Mouse (Mus musculus): ENCODE data around the gene Kif1c. TPM values are rescaled to one million over a fixed set of nuclear protein-coding genes. Genes with fewer than 3 reads are reported as not detected.

The Kif1c gene
- total and polyA plus RNA-seq, 3 experiments: 19.8 to 21.7 TPM; not detected in 1

DNA sequence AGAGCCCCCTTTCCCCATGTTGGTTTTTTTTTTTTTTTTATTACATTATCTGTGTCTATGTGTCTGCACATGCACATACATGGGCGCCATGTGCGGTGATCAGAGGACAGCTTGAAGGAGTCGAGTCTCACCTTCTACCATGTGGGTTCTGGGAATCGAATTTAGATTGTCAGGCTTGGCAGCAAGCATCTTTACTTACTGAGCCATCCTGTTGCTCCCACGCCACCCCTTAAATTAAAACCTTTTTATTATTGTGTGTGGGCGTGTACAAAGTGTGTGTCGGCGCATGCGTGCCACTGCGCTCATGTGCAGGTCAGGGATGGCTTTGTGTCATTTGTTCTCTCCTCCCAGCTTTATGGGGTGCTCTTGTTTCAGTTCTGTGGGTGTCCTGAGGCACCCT, 10.7 kb downstream of the Kif1c start:
- Histone ChIP-seq H3K9ac (ENCODE audit: control insufficient read depth, low read depth, low read length, poor library complexity, severe bottlenecking) (no peak overlapping the region), H3K9me3 (replicated peaks; ENCODE audit: insufficient read depth, low read length) (no peaks in the 10 kb centered on the region), H3K27me3 (ENCODE audit: control insufficient read depth in 1 of 2, insufficient read depth in 2 of 2, low read length in 2 of 2) (no peaks in the 10 kb centered on the region), H3K36me3 (ENCODE audit: control insufficient read depth in 1 of 2, insufficient read depth in 2 of 2, low read length in 2 of 2) (no peaks in the 10 kb centered on the region; a peak in 1 of 4 replicates), H3K4me1 (ENCODE audit: control insufficient read depth in 1 of 2, insufficient read depth in 2 of 2, low read length in 2 of 2) (no peaks in the 10 kb centered on the region), H3K27ac (ENCODE audit: control insufficient read depth, low read depth, low read length) (no peak overlapping the region), H3K79me2 (ENCODE audit: control insufficient read depth, insufficient read depth, low read length, poor library complexity) (no peaks in the 10 kb centered on the region), H3K4me3 (ENCODE audit: control insufficient read depth in 1 of 2, insufficient read depth in 1 of 2, low read depth in 2 of 2, low read length in 2 of 2) (no peak overlapping the region)
- no peak for DNase-seq (ENCODE audit: low read depth, low spot score)
- no peak for TF ChIP-seq ZMIZ1 (IDR thresholded peaks at IDR 0.05; ENCODE audit: low read depth, low read length)
- TF ChIP-seq GATA1 (IDR thresholded peaks at IDR 0.05; ENCODE audit: low read depth, low read length): no peak
- TF ChIP-seq NRF1 (IDR thresholded peaks at IDR 0.05; ENCODE audit: insufficient read depth, low read depth, low read length, poor library complexity, severe bottlenecking): no peak
- no peak for TF ChIP-seq KAT2A (conservative IDR thresholded peaks at IDR 0.05; ENCODE audit: low read depth, low read length)
- TF ChIP-seq POLR2AphosphoS2 (IDR thresholded peaks at IDR 0.05; ENCODE audit: low read length): no peak
- no peak for TF ChIP-seq GABPA (IDR thresholded peaks at IDR 0.05; ENCODE audit: low read depth, low read length)
- no peak for TF ChIP-seq ELF1 (IDR thresholded peaks at IDR 0.05; ENCODE audit: low read depth, low read length)
- TF ChIP-seq CHD1 (IDR thresholded peaks at IDR 0.05; ENCODE audit: low read depth, low read length): no peak
- TF ChIP-seq POLR2AphosphoS5 (IDR thresholded peaks at IDR 0.05; ENCODE audit: borderline replicate concordance, low read depth, low read length): no peak
- no peak for TF ChIP-seq MEF2A (IDR thresholded peaks at IDR 0.05; ENCODE audit: extremely low read depth, insufficient replicate concordance, low read depth, low read length, poor library complexity, severe bottlenecking)
- TF ChIP-seq ZC3H11A (IDR thresholded peaks at IDR 0.05; ENCODE audit: low read depth, low read length): no peak
- no peak for TF ChIP-seq MXI1 (IDR thresholded peaks at IDR 0.05; ENCODE audit: low read depth, low read length)
- no peak for TF ChIP-seq ZKSCAN1 (IDR thresholded peaks at IDR 0.05; ENCODE audit: low read depth, low read length)
- TF ChIP-seq ZNF384 (IDR thresholded peaks at IDR 0.05; ENCODE audit: low read depth, low read length): no peak

DNA sequence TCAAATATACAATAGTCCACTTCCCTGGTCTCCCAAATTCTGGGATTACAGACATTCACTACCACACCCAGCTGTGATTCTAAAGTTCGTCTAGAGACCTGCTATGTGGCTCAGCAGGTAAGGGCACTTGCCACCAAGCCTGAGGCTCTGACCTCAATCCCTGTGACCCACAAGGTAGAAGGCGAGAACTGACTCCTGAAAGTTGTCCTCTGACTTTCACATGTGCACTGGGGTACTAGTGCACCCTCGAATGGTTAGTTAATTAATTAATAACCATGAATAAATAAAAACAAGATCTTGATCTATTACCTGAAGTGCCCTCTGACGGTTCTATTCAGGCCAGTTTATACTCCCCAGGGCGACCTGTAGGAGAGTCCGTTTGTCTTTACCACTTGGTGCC, 12.9 kb downstream of the Kif1c start:
- Histone ChIP-seq H3K4me3 (ENCODE audit: control insufficient read depth in 1 of 2, insufficient read depth in 1 of 2, low read depth in 2 of 2, low read length in 2 of 2) (no peak overlapping the region), H3K4me1 (ENCODE audit: control insufficient read depth in 1 of 2, insufficient read depth in 2 of 2, low read length in 2 of 2) (no peaks in the 10 kb centered on the region), H3K9me3 (replicated peaks; ENCODE audit: insufficient read depth, low read length) (no peaks in the 10 kb centered on the region), H3K9ac (ENCODE audit: control insufficient read depth, low read depth, low read length, poor library complexity, severe bottlenecking) (no peak overlapping the region), H3K79me2 (ENCODE audit: control insufficient read depth, insufficient read depth, low read length, poor library complexity) (no peaks in the 10 kb centered on the region), H3K27me3 (ENCODE audit: control insufficient read depth in 1 of 2, insufficient read depth in 2 of 2, low read length in 2 of 2) (no peaks in the 10 kb centered on the region), H3K27ac (ENCODE audit: control insufficient read depth, low read depth, low read length) (no peak overlapping the region), H3K36me3 (ENCODE audit: control insufficient read depth in 1 of 2, insufficient read depth in 2 of 2, low read length in 2 of 2) (no peaks in the 10 kb centered on the region; a peak in 1 of 4 replicates)
- TF ChIP-seq MYB (IDR thresholded peaks at IDR 0.05; ENCODE audit: low read depth, low read length) (no peak), CHD1 (IDR thresholded peaks at IDR 0.05; ENCODE audit: low read depth, low read length) (no peak), MAX (IDR thresholded peaks at IDR 0.05; ENCODE audit: low read length) (no peak), RCOR1 (IDR thresholded peaks at IDR 0.05; ENCODE audit: low read depth, low read length) (no peak), HCFC1 (IDR thresholded peaks at IDR 0.05; ENCODE audit: low read depth, low read length) (no peak), ETS1 (IDR thresholded peaks at IDR 0.05; ENCODE audit: low read depth, low read length) (no peak), POLR2AphosphoS2 (IDR thresholded peaks at IDR 0.05; ENCODE audit: low read length) (no peak), ZC3H11A (IDR thresholded peaks at IDR 0.05; ENCODE audit: low read depth, low read length) (no peak), ZMIZ1 (IDR thresholded peaks at IDR 0.05; ENCODE audit: low read depth, low read length) (no peak), MXI1 (IDR thresholded peaks at IDR 0.05; ENCODE audit: low read depth, low read length) (no peak), GATA1 (IDR thresholded peaks at IDR 0.05; ENCODE audit: low read depth, low read length) (no peak), SIN3A (IDR thresholded peaks at IDR 0.05; ENCODE audit: low read length) (no peak), BHLHE40 (IDR thresholded peaks at IDR 0.05; ENCODE audit: borderline replicate concordance, low read depth, low read length) (no peak), RAD21 (IDR thresholded peaks at IDR 0.05; ENCODE audit: low read depth, low read length) (no peak), MYC (IDR thresholded peaks at IDR 0.05; ENCODE audit: low read depth, low read length) (no peak)
- no peak for DNase-seq (ENCODE audit: low read depth, low spot score)
